8 mouse cellular contexts compared by ENCODE assay signal in the genomic region with DNA sequence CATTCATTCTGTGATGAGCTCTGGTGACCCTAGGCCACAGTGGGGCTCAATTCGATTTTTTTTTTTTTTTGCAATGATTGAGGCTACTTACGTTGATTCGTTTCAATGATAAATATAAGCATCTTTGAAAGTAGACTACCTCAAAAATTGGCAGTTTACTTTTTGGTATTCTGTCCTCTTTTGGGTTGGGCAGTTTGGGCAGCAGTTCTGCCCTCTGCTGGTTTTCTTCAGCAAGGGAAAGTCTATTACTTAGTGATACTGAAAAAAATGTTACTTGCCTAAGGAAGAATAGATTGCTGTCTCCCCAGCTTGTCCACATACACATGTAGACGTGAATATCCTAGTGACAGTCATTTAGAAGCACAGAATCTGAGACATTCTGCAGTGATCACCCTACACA. TPM values are rescaled to one million over a fixed set of nuclear protein-coding genes. Genes with fewer than 3 reads are reported as not detected.
DNase-seq lines count a peak whose midpoint lies in the region; ATAC-seq and TF ChIP-seq lines count a peak whose summit lies in the region.

No protein-coding gene starts in this region.

- H3K4me2 ChIP-seq in forebrain, embryonic 11.5 days (ENCODE audit: low read depth, low read length, severe bottlenecking) = peak overlapping the region; percentile 88
- H3K4me2 ChIP-seq in midbrain, embryonic 14.5 days (ENCODE audit: low read length) = peak overlapping the region; percentile 99

- no peaks in the 10 kb centered on the region for H3K27me3 ChIP-seq in forebrain, embryonic 11.5 days (ENCODE audit: control insufficient read depth, insufficient read depth, low read length)
- no peaks in the 10 kb centered on the region for H3K27me3 ChIP-seq in midbrain, embryonic 14.5 days (ENCODE audit: control insufficient read depth, insufficient read depth, low read length)

- H3K9ac ChIP-seq in forebrain, embryonic 11.5 days (ENCODE audit: low read length) = peak overlapping the region; percentile 50
- peak overlapping the region; percentile 69; the same call in 1 of the 2 replicates for H3K9ac ChIP-seq in midbrain, embryonic 14.5 days (replicated peaks; ENCODE audit: low read length)

- H3K4me3 ChIP-seq in gastrocnemius, adult 2 months = peak overlapping the region; percentile 67
- peak overlapping the region; percentile 47 for H3K4me3 ChIP-seq in forebrain, embryonic 11.5 days (ENCODE audit: low read depth, low read length)
- H3K4me3 ChIP-seq in midbrain, embryonic 14.5 days (replicated peaks; ENCODE audit: low read depth, low read length) = peak overlapping the region; percentile 63

- peak overlapping the region; percentile 43 for H3K27ac ChIP-seq in gastrocnemius, adult 2 months
- no peak overlapping the region for H3K27ac ChIP-seq in forebrain, embryonic 11.5 days (ENCODE audit: low read depth, low read length)
- H3K27ac ChIP-seq in midbrain, embryonic 14.5 days (replicated peaks; ENCODE audit: low read depth, low read length) = no peak overlapping the region; the same call in 1 of the 2 replicates

- intact Hi-C loops in gastrocnemius, adult 2 months (cut with DNase I) = no loop called here

- no peaks in the 10 kb centered on the region for H3K36me3 ChIP-seq in forebrain, embryonic 11.5 days (ENCODE audit: control insufficient read depth, insufficient read depth, low read length)
- no peaks in the 10 kb centered on the region for H3K36me3 ChIP-seq in midbrain, embryonic 14.5 days (ENCODE audit: control insufficient read depth, insufficient read depth, low read length)

- no peaks in the 10 kb centered on the region for H3K9me3 ChIP-seq in forebrain, embryonic 11.5 days (ENCODE audit: control insufficient read depth, low read length)
- H3K9me3 ChIP-seq in midbrain, embryonic 14.5 days (ENCODE audit: control insufficient read depth, low read length) = no peaks in the 10 kb centered on the region

- WGBS in forebrain, embryonic 11.5 days = 2% methylated on average over 4 of the region's 4 CpGs
- 7% methylated on average over 4 of the region's 4 CpGs for WGBS in midbrain, embryonic 14.5 days

- H3K4me1 ChIP-seq in forebrain, embryonic 11.5 days (replicated peaks; ENCODE audit: control insufficient read depth, insufficient read depth, low read length) = peaks cover 5% of the 10 kb centered on the region; the same call in 1 of the 2 replicates
- 0 out of 2 replicates have a peak, but pooled peaks cover 3% of the 10 kb centered on the region for H3K4me1 ChIP-seq in midbrain, embryonic 14.5 days (ENCODE audit: control insufficient read depth, insufficient read depth, low read length)

- TF ChIP-seq CTCF in gastrocnemius, adult 2 months (IDR thresholded peaks at IDR 0.05) = peak; percentile 47

- no peak for DNase-seq in gastrocnemius, adult 2 months
- no peak for DNase-seq in gastrocnemius, postnatal 25 days
- DNase-seq in Muller cell, postnatal 12 days (ENCODE audit: inconsistent ontology term) = peak; percentile 36
- peak; percentile 51 for DNase-seq in forebrain, embryonic 11.5 days (ENCODE audit: low spot score)
- DNase-seq in kidney, postnatal 4 days = peak; percentile 14 to 19
- DNase-seq in midbrain, embryonic 14.5 days = peak; percentile 76
- no peak for DNase-seq in urinary bladder, postnatal 25 days (ENCODE audit: low spot score)

- ATAC-seq in forebrain, embryonic 11.5 days (replicated peaks; ENCODE audit: low FRiP score) = no peak
- ATAC-seq in midbrain, embryonic 14.5 days (ENCODE audit: low FRiP score, low TSS enrichment) = no peak
- no peak for ATAC-seq in inflammation-experienced regulatory T-cells, adult 6 months

RNA-seq across cellular contexts. Expression of gene Col11a1, which starts 2.0 kb away (rescaled TPM):
- 1 to 10 TPM; 2.1 to 7.5 TPM for total RNA-seq in gastrocnemius, adult 2 months (2021)
- total RNA-seq in gastrocnemius, postnatal 25 days (2021) = 10 to 100 TPM in 1 of 2 experiments, 1 to 10 TPM in 1; 4.8 to 11.7 TPM
- polyA plus RNA-seq in forebrain, embryonic 11.5 days (2014; fragmentation: Nextera tagmentation; extraction: Ambion mirVana) = 16.9 and 20.4 TPM in 2 replicates
- polyA plus RNA-seq in midbrain, embryonic 14.5 days (2014; fragmentation: Nextera tagmentation; extraction: Ambion mirVana) = 4.9 and 8.2 TPM in 2 replicates
- under 1 TPM in 2 of 3 experiments, not detected in 1; 0.23 to 0.32 TPM for polyA plus RNA-seq in inflammation-experienced regulatory T-cells, adult 6 months (2017; shearing (Covaris generic))

Comparison
In these comparisons a context has a peak if more than half of its experiments do, and no peak if none do; other contexts are left out.
1. DNase-seq: peak in Muller cell, postnatal 12 days (single experiment), forebrain, embryonic 11.5 days (single experiment), kidney, postnatal 4 days (2 of 2) and midbrain, embryonic 14.5 days (single experiment); none in gastrocnemius, adult 2 months (single experiment), gastrocnemius, postnatal 25 days (single experiment) and urinary bladder, postnatal 25 days (single experiment).
2. Peak in every context shown above with its lines, with median percentiles within 50 percentile points of each other: H3K4me3 ChIP-seq.